Mouse (Mus musculus): ENCODE measurements around the gene Tspan5. TPM values are rescaled to one million over a fixed set of nuclear protein-coding genes. Genes with fewer than 3 reads are reported as not detected.
A peak's percentile ranks its signal among the peaks of the same experiment; 100 is the strongest.

Gene Tspan5
- polyA plus RNA-seq, 1 experiment from 2014 or later: 14.3 TPM

DNA sequence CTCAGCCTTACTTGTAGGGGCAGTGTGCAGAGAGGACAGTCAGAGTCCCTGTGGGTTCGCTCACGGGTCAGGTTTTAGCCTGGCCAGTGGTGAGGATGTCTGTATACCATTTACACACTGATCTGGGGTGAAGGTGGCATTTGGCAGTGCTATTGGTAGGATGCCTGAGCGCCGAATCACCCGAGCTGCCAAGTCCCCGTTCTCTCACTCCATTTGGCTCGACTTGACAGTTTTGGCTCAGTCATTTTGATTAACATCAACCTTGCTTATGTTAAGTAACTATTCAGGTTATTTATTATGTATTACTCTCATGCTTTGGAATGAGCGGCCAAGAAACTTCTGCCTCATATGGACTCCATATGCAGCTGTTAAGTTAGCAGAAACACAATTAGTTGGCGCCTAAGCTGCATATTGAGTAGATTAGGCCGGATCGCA lies 18.7 kb downstream of the Tspan5 start:
- H3K9ac ChIP-seq (ENCODE audit: low read length): no peak overlapping the region
- WGBS: 79% methylated on average over 11 of the region's 11 CpGs
- H3K9me3 ChIP-seq (replicated peaks; ENCODE audit: control insufficient read depth, low read length): no peaks in the 10 kb centered on the region
- H3K27me3 ChIP-seq (ENCODE audit: control insufficient read depth, insufficient read depth, low read length): no peaks in the 10 kb centered on the region
- ATAC-seq (replicated peaks; ENCODE audit: extremely low read depth, insufficient read depth, low FRiP score): no peak
- H3K27ac ChIP-seq (ENCODE audit: low read length): no peak overlapping the region
- no peak overlapping the region for H3K4me2 ChIP-seq (ENCODE audit: low read depth, low read length)
- no peak overlapping the region for H3K4me3 ChIP-seq (ENCODE audit: low read length)
- H3K36me3 ChIP-seq (ENCODE audit: control insufficient read depth, insufficient read depth): no peaks in the 10 kb centered on the region
- no peaks in the 10 kb centered on the region for H3K4me1 ChIP-seq (ENCODE audit: control insufficient read depth, insufficient read depth, low read length)

DNA sequence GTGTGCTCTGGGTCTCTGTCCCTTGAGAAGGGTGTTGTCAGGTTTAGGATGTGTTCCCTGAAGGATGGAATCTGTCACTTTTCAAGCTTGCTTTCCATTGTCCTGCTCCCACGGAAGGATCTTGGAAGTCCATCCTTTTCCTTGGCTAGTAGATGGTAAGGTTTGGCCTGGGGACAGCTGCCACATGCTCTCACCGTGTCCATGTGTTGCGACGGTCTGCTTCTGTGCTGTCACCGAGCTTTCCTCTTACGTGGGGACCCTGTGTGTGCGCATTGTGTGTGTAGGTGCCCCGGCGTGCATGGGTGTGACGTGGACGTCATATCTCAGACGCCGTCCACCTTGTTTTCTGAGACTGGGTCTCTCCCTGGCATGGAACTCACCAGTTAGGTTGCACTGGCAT lies 19.5 kb downstream of the Tspan5 start:
- H3K36me3 ChIP-seq (ENCODE audit: control insufficient read depth, insufficient read depth): no peaks in the 10 kb centered on the region
- WGBS: 89% methylated on average over 13 of the region's 13 CpGs
- H3K9ac ChIP-seq (ENCODE audit: low read length): no peak overlapping the region
- no peak for ATAC-seq (replicated peaks; ENCODE audit: extremely low read depth, insufficient read depth, low FRiP score)
- no peaks in the 10 kb centered on the region for H3K4me1 ChIP-seq (ENCODE audit: control insufficient read depth, insufficient read depth, low read length)
- no peak overlapping the region for H3K4me3 ChIP-seq (ENCODE audit: low read length)
- no peak overlapping the region for H3K27ac ChIP-seq (ENCODE audit: low read length)
- H3K4me2 ChIP-seq (ENCODE audit: low read depth, low read length): no peak overlapping the region
- no peaks in the 10 kb centered on the region for H3K27me3 ChIP-seq (ENCODE audit: control insufficient read depth, insufficient read depth, low read length)
- H3K9me3 ChIP-seq (replicated peaks; ENCODE audit: control insufficient read depth, low read length): no peaks in the 10 kb centered on the region

DNA sequence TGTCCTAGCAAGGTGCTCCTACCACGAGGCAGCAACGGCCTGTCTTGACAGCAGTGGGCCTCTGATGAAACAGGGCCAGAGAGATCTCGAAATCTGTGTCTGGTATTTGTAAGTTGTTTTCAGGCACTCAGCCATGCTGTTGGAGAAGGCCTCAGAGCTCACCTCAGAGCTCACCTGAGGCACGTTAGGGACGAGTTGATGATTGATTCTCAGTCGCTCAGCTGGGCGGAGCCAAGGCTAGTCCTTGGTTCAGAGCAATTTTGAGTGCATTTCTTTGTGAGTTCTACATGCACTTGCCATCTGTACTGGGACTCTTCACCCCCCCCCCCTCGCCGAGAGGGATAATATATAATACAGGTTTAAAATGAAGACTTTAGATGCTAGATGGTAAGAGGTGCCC lies 21.9 kb downstream of the Tspan5 start:
- Histone ChIP-seq H3K4me3 (ENCODE audit: low read length) (no peak overlapping the region), H3K4me1 (ENCODE audit: control insufficient read depth, insufficient read depth, low read length) (peaks cover 5% of the 10 kb centered on the region; the same call in 1 of the 2 replicates), H3K4me2 (ENCODE audit: low read depth, low read length) (no peak overlapping the region), H3K9ac (ENCODE audit: low read length) (no peak overlapping the region), H3K27me3 (ENCODE audit: control insufficient read depth, insufficient read depth, low read length) (no peaks in the 10 kb centered on the region), H3K36me3 (ENCODE audit: control insufficient read depth, insufficient read depth) (no peaks in the 10 kb centered on the region), H3K9me3 (replicated peaks; ENCODE audit: control insufficient read depth, low read length) (no peaks in the 10 kb centered on the region), H3K27ac (ENCODE audit: low read length) (no peak overlapping the region)
- ATAC-seq (replicated peaks; ENCODE audit: extremely low read depth, insufficient read depth, low FRiP score): no peak
- 86% methylated on average over 9 of the region's 9 CpGs for WGBS

DNA sequence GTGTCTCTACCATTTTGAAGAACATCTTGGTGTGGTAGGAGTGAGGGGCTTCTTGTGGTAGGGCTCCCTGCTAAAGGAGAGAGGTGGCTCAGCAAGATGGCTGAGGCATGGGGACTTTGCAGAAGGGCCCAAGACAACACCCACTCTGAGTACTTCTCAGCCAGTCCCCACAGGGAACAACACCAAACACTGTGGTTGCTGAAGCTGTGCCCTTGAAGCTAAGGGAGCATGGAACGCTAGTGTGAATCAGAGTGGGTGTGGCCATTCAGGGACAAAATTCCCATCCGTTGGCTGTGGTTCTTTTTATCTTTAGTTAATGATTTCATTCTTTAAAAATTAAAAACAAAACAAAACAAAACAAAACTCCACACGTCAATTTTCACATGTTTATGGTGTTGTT lies 22.8 kb downstream of the Tspan5 start:
- 78% methylated on average over 3 of the region's 3 CpGs for WGBS
- no peak overlapping the region for H3K27ac ChIP-seq (ENCODE audit: low read length)

DNA sequence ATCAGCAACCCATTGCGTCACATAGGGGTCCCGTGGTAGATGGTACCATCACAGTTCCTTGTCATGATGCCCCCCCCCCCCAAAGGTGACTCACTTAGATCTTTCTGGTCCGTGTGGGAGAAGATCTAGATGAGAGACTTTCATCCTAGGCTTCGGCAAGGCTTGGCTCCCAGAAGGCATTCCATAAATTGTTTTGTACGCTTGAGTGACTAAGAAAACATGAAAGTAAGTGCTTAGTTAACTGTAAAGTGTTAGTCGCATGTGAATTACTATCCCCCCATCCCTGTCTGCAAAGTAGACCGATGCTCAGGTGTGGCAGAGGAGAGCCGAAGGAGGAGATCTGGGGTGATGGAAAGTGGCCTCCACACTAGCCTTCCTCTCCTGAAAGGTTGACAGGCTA lies 25.0 kb downstream of the Tspan5 start:
- Histone ChIP-seq H3K9me3 (replicated peaks; ENCODE audit: control insufficient read depth, low read length) (no peaks in the 10 kb centered on the region), H3K36me3 (ENCODE audit: control insufficient read depth, insufficient read depth) (no peaks in the 10 kb centered on the region), H3K4me1 (ENCODE audit: control insufficient read depth, insufficient read depth, low read length) (peaks cover 10% of the 10 kb centered on the region; the same call in 1 of the 2 replicates), H3K4me2 (ENCODE audit: low read depth, low read length) (no peak overlapping the region), H3K27me3 (ENCODE audit: control insufficient read depth, insufficient read depth, low read length) (no peaks in the 10 kb centered on the region), H3K9ac (ENCODE audit: low read length) (no peak overlapping the region), H3K4me3 (ENCODE audit: low read length) (no peak overlapping the region), H3K27ac (ENCODE audit: low read length) (no peak overlapping the region)
- WGBS: 65% methylated on average over 8 of the region's 8 CpGs
- no peak for ATAC-seq (replicated peaks; ENCODE audit: extremely low read depth, insufficient read depth, low FRiP score)

More for the DNA sequence above, 22.8 kb downstream of the Tspan5 start:
- Histone ChIP-seq H3K4me2 (ENCODE audit: low read depth, low read length) (no peak overlapping the region), H3K4me1 (ENCODE audit: control insufficient read depth, insufficient read depth, low read length) (peaks cover 10% of the 10 kb centered on the region; the same call in 1 of the 2 replicates), H3K27me3 (ENCODE audit: control insufficient read depth, insufficient read depth, low read length) (no peaks in the 10 kb centered on the region), H3K36me3 (ENCODE audit: control insufficient read depth, insufficient read depth) (no peaks in the 10 kb centered on the region), H3K4me3 (ENCODE audit: low read length) (no peak overlapping the region), H3K9ac (ENCODE audit: low read length) (no peak overlapping the region), H3K9me3 (replicated peaks; ENCODE audit: control insufficient read depth, low read length) (no peaks in the 10 kb centered on the region)
- ATAC-seq (replicated peaks; ENCODE audit: extremely low read depth, insufficient read depth, low FRiP score): no peak

DNA sequence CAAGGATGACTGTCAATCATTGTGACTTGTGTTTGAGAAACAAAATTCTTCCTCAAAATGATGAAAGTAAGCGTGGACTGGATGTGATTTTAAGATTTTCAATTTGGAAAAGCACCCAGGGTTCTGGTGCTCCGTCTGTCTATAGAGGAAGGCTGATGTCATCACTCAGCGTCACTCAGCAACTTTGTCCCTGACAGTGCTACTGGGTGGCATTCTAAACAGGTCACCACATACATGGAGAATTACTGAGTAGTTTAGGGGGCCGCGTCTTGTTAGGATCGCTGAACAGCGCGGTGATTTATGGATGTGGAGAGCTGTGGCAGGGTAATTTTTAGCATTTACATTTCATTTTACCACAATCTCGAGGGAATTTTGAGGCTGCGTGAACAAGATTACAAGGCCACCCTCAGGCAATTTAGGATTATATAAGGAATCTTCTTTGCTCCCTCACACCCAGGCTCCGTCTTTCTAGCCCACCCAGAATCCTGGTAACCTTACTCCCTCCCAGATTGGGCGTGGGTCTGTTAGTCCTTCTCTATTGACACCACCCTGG lies 26.6 kb downstream of the Tspan5 start:
- WGBS: 55% methylated on average over 12 of the region's 12 CpGs
- no peak overlapping the region for H3K27ac ChIP-seq (ENCODE audit: low read length)
- H3K9ac ChIP-seq (ENCODE audit: low read length): no peak overlapping the region
- H3K4me1 ChIP-seq (ENCODE audit: control insufficient read depth, insufficient read depth, low read length): peaks cover 10% of the 10 kb centered on the region; the same call in 1 of the 2 replicates
- H3K4me2 ChIP-seq (ENCODE audit: low read depth, low read length): 0 out of 2 replicates have a peak overlapping the region, but pooled peaks have one; percentile 10
- no peaks in the 10 kb centered on the region for H3K9me3 ChIP-seq (replicated peaks; ENCODE audit: control insufficient read depth, low read length)
- no peaks in the 10 kb centered on the region for H3K36me3 ChIP-seq (ENCODE audit: control insufficient read depth, insufficient read depth)
- ATAC-seq (replicated peaks; ENCODE audit: extremely low read depth, insufficient read depth, low FRiP score): no peak
- H3K27me3 ChIP-seq (ENCODE audit: control insufficient read depth, insufficient read depth, low read length): no peaks in the 10 kb centered on the region
- H3K4me3 ChIP-seq (ENCODE audit: low read length): no peak overlapping the region

DNA sequence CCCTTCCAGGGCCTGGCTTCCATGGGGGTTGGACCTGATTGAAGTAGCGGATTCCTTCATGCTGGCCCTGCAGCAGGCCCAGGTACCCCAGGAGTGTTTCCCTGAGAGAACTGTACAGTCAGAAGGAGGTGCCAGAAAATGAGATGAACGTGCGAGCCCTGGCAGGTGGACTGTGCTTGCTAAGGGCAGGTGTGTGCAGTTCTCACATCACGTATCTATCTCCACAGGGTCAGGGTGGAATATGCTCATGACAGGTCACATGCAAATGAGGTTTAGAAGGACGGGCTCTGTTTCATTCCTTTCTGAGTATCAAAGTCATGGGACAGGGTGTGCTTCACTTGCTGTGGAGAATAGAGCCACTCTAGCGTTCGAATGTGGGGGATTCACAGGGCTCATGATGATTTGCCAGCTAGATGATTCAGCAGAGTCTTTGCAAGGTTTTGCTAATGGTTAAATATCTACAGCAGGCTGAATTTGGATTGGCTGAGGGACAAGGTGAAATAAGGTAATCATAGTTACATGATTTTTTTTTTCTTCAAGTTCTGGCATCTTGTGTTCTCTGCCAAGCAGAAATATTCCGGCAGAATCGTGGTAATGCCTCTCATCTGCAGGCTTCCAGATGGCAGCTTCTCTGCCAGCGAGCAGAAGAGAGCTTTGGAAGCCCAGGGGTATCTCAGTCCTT lies 28.8 kb downstream of the Tspan5 start:
- 81% methylated on average over 10 of the region's 10 CpGs for WGBS
- Histone ChIP-seq H3K4me2 (ENCODE audit: low read depth, low read length) (no peak overlapping the region), H3K9ac (ENCODE audit: low read length) (no peak overlapping the region), H3K27me3 (ENCODE audit: control insufficient read depth, insufficient read depth, low read length) (no peaks in the 10 kb centered on the region), H3K9me3 (replicated peaks; ENCODE audit: control insufficient read depth, low read length) (no peaks in the 10 kb centered on the region), H3K36me3 (ENCODE audit: control insufficient read depth, insufficient read depth) (no peaks in the 10 kb centered on the region), H3K4me3 (ENCODE audit: low read length) (no peak overlapping the region), H3K4me1 (ENCODE audit: control insufficient read depth, insufficient read depth, low read length) (peaks cover 10% of the 10 kb centered on the region; the same call in 1 of the 2 replicates), H3K27ac (ENCODE audit: low read length) (no peak overlapping the region)
- ATAC-seq (replicated peaks; ENCODE audit: extremely low read depth, insufficient read depth, low FRiP score): no peak

DNA sequence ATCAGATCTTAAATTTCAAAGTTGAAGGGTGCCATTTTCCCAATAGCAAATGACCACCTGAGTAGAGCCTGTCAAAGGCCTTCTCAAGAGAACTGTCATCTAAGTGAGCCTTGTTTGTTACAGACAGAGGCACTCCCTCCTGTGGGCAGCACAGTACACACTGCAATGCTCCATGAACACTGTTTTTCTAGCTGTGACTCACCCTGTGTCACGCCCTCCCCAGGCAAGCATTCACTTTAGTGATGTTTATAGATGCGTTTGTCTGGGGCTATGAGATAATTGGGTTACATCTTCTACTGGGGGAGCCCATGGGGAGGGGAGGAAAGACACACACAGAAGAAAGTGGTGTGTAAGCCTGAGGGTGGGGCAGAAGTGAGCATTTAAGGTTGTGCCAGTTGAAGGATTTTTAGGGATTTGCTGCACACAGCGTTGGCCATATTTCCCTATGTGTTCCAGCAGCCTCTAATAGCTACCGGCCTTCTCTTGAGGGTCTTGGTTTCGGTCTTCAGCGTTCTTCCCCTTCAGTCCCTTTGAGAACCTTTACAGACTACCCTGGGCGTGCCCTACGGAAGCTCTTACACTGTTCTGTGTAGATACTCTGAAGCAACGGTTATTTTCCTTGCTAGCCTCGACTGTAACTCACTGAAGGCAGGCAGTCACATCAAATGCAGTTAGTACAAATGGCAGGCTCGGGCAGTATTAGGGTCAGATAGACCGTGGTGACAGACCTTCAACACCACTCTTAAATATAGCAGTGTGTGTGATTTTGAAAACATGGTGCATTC lies 29.7 kb downstream of the Tspan5 start:
- Histone ChIP-seq H3K4me3 (ENCODE audit: low read length) (no peak overlapping the region), H3K9ac (ENCODE audit: low read length) (no peak overlapping the region), H3K27ac (ENCODE audit: low read length) (no peak overlapping the region), H3K36me3 (ENCODE audit: control insufficient read depth, insufficient read depth) (no peaks in the 10 kb centered on the region), H3K4me1 (ENCODE audit: control insufficient read depth, insufficient read depth, low read length) (peaks cover 10% of the 10 kb centered on the region; the same call in 1 of the 2 replicates), H3K27me3 (ENCODE audit: control insufficient read depth, insufficient read depth, low read length) (no peaks in the 10 kb centered on the region), H3K4me2 (ENCODE audit: low read depth, low read length) (no peak overlapping the region), H3K9me3 (replicated peaks; ENCODE audit: control insufficient read depth, low read length) (no peaks in the 10 kb centered on the region)
- WGBS: 77% methylated on average over 12 of the region's 12 CpGs
- ATAC-seq (replicated peaks; ENCODE audit: extremely low read depth, insufficient read depth, low FRiP score): no peak
